Mouse (Mus musculus) megakaryocyte, embryonic 14.5 days (primary cell): ENCODE data around the gene Aurkb. TPM values are rescaled to one million over a fixed set of nuclear protein-coding genes. Genes with fewer than 3 reads are reported as not detected.

Source experiments
- H3K27me3 ChIP-seq: replicated peaks from 2 replicates; pipeline ENCODE3; 2012; ENCODE audit warnings: inconsistent platforms
- H3K36me3 ChIP-seq: replicated peaks from 2 replicates; pipeline ENCODE3; 2012; ENCODE audit warnings: low read length, inconsistent platforms, mixed read lengths
- H3K4me1 ChIP-seq: 2 replicates; pipeline ENCODE4 v1.6.1; 2012; ENCODE audit warnings: inconsistent platforms
- H3K4me3 ChIP-seq: replicated peaks from 2 replicates; pipeline ENCODE3; 2012; ENCODE audit warnings: moderate library complexity, mild to moderate bottlenecking, inconsistent platforms
- H3K9me3 ChIP-seq: 2 replicates; pipeline ENCODE4 v1.6.1; 2012; ENCODE audit warnings: inconsistent platforms
- FLI1 ChIP-seq: IDR thresholded peaks from 2 replicates; pipeline ENCODE4 v1.6.1; 2012; ENCODE audit warnings: low read length, inconsistent platforms, mixed read lengths
- GATA1 ChIP-seq: IDR thresholded peaks from 3 replicates; pipeline ENCODE4 v1.6.1; 2012; ENCODE audit warnings: mixed read lengths, low read length, inconsistent platforms, borderline replicate concordance
- polyA plus RNA-seq: library from polyadenylated mRNA; stranded (reverse); fragments of >175 nt; gene quantifications from 2 replicates; pipeline ENCODE4 v1.2.3, GENCODE M21; 2012; ENCODE audit warnings: low replicate concordance; ENCODE audit not compliant: insufficient read depth

Aurkb gene
- polyA plus RNA-seq, 1 experiment = 41.3 TPM

GRCm38 (mm10) chr11:69073065-69073888, 27.8 kb downstream of the Aurkb start:
- peak overlapping the region; percentile 88 for H3K4me3 ChIP-seq
- no peak for TF ChIP-seq FLI1
- peak; percentile 100 for TF ChIP-seq GATA1
- H3K4me1 ChIP-seq = peaks cover 77% of the 10 kb centered on the region

GRCm38 (mm10) chr11:69073951-69074775, 28.7 kb downstream of the Aurkb start:
- H3K36me3 ChIP-seq = no peaks in the 10 kb centered on the region
- no peaks in the 10 kb centered on the region for H3K27me3 ChIP-seq
- no peaks in the 10 kb centered on the region for H3K9me3 ChIP-seq
- peak overlapping the region; percentile 65 for H3K4me3 ChIP-seq
- no peak for TF ChIP-seq GATA1
- no peak for TF ChIP-seq FLI1
- H3K4me1 ChIP-seq = peaks cover 86% of the 10 kb centered on the region

More at GRCm38 (mm10) chr11:69073065-69073888, 27.8 kb downstream of the Aurkb start:
- H3K27me3 ChIP-seq = no peaks in the 10 kb centered on the region
- no peaks in the 10 kb centered on the region for H3K9me3 ChIP-seq
- H3K36me3 ChIP-seq = no peaks in the 10 kb centered on the region

GRCm38 (mm10) chr11:69074776-69075069, 29.3 kb downstream of the Aurkb start:
- Histone ChIP-seq H3K4me3 (no peak overlapping the region), H3K9me3 (no peaks in the 10 kb centered on the region), H3K4me1 (peaks cover 81% of the 10 kb centered on the region), H3K36me3 (no peaks in the 10 kb centered on the region), H3K27me3 (no peaks in the 10 kb centered on the region)
- TF ChIP-seq GATA1 = no peak
- no peak for TF ChIP-seq FLI1

GRCm38 (mm10) chr11:69075764-69076479, 30.5 kb downstream of the Aurkb start:
- no peaks in the 10 kb centered on the region for H3K9me3 ChIP-seq
- TF ChIP-seq GATA1 (no peak), FLI1 (no peak)
- no peaks in the 10 kb centered on the region for H3K36me3 ChIP-seq
- no peak overlapping the region for H3K4me3 ChIP-seq
- H3K27me3 ChIP-seq = no peaks in the 10 kb centered on the region
- H3K4me1 ChIP-seq = peaks cover 80% of the 10 kb centered on the region

GRCm38 (mm10) chr11:69076572-69076971, 31.1 kb downstream of the Aurkb start:
- TF ChIP-seq FLI1 = no peak
- no peak for TF ChIP-seq GATA1

GRCm38 (mm10) chr11:69077316-69077715, 31.9 kb downstream of the Aurkb start:
- no peaks in the 10 kb centered on the region for H3K36me3 ChIP-seq
- H3K4me3 ChIP-seq = no peak overlapping the region
- TF ChIP-seq FLI1 = no peak
- TF ChIP-seq GATA1 = no peak
- no peaks in the 10 kb centered on the region for H3K9me3 ChIP-seq
- peaks cover 66% of the 10 kb centered on the region for H3K4me1 ChIP-seq
- H3K27me3 ChIP-seq = peaks cover 3% of the 10 kb centered on the region

More at GRCm38 (mm10) chr11:69076572-69076971, 31.1 kb downstream of the Aurkb start:
- Histone ChIP-seq H3K27me3 (peaks cover 2% of the 10 kb centered on the region), H3K4me1 (peaks cover 73% of the 10 kb centered on the region), H3K4me3 (no peak overlapping the region), H3K9me3 (no peaks in the 10 kb centered on the region), H3K36me3 (no peaks in the 10 kb centered on the region)

- Histone ChIP-seq H3K27me3 (peaks cover 3% of the 10 kb centered on the region), H3K36me3 (no peaks in the 10 kb centered on the region), H3K9me3 (no peaks in the 10 kb centered on the region), H3K4me1 (peaks cover 61% of the 10 kb centered on the region), H3K4me3 (no peak overlapping the region)
- TF ChIP-seq FLI1 = no peak
- TF ChIP-seq GATA1 = no peak
These were observed 32.6 kb downstream of the Aurkb start for GRCm38 (mm10) chr11:69078041-69078440.

GRCm38 (mm10) chr11:69078805-69079438, 33.5 kb downstream of the Aurkb start:
- Histone ChIP-seq H3K36me3 (no peaks in the 10 kb centered on the region), H3K9me3 (peaks cover 4% of the 10 kb centered on the region; the same call in 1 of the 2 replicates), H3K27me3 (peaks cover 7% of the 10 kb centered on the region), H3K4me3 (peak overlapping the region; percentile 56), H3K4me1 (peaks cover 53% of the 10 kb centered on the region)
- TF ChIP-seq FLI1 (no peak), GATA1 (no peak)
